Mouse (Mus musculus) common myeloid progenitor, adult 5-6 weeks (primary cell): ENCODE measurements around the gene Cilp2. TPM values are rescaled to one million over a fixed set of nuclear protein-coding genes. Genes with fewer than 3 reads are reported as not detected.
A peak's percentile ranks its signal among the peaks of the same experiment; 100 is the strongest.

Source experiments
- ATAC-seq: replicated peaks from 2 replicates; pipeline ENCODE4 v1.8.0; 2016; ENCODE audit warnings: low read depth, mild to moderate bottlenecking, moderate TSS enrichment, inconsistent platforms; ENCODE audit not compliant: poor library complexity, severe bottlenecking
- total RNA-seq: library from RNA; stranded (forward); fragments of 200-1000, 187-1606 nt; gene quantifications from 2 replicates; pipeline ENCODE4 v1.2.3, GENCODE M21; 2017

The Cilp2 gene
- total RNA-seq, 1 experiment from 2014 or later = not detected

DNA sequence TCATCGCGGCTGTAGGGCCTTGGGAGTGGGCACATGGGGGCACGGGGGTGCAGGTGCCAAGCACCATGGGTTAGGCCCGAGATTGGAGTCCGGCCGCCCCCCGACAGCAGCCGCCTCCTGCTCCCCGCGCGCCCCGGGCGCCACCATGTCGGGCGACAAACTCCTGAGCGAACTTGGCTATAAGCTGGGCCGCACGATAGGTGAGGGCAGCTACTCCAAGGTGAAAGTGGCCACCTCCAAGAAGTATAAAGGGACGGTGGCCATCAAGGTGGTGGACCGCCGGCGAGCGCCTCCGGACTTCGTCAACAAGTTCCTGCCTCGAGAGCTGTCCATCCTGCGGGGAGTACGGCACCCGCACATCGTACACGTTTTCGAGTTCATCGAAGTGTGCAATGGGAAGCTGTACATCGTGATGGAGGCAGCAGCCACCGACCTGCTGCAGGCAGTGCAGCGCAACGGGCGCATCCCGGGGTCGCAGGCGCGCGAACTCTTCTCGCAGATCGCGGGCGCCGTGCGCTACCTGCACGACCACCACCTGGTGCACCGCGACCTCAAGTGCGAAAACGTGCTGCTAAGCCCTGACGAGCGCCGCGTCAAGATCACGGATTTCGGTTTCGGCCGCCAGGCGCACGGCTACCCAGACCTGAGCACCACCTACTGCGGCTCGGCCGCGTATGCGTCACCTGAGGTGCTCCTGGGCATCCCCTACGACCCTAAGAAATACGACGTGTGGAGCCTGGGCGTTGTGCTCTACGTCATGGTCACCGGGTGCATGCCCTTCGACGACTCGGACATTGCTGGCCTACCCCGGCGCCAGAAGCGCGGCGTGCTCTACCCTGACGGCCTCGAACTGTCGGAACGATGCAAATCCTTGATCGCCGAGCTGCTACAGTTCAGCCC lies 14.9 kb upstream of the Cilp2 start, which contains the start of the genes Tssk6, Ndufa13 and Yjefn3:
Tssk6 (plus strand) TSS at position 22 of the 900 bp plus-strand sequence.
Ndufa13 (minus strand) TSS at position 396 of the 900 bp plus-strand sequence.
Yjefn3 (minus strand) TSS at position 550 of the 900 bp plus-strand sequence.
- peak; percentile 6 for ATAC-seq

DNA sequence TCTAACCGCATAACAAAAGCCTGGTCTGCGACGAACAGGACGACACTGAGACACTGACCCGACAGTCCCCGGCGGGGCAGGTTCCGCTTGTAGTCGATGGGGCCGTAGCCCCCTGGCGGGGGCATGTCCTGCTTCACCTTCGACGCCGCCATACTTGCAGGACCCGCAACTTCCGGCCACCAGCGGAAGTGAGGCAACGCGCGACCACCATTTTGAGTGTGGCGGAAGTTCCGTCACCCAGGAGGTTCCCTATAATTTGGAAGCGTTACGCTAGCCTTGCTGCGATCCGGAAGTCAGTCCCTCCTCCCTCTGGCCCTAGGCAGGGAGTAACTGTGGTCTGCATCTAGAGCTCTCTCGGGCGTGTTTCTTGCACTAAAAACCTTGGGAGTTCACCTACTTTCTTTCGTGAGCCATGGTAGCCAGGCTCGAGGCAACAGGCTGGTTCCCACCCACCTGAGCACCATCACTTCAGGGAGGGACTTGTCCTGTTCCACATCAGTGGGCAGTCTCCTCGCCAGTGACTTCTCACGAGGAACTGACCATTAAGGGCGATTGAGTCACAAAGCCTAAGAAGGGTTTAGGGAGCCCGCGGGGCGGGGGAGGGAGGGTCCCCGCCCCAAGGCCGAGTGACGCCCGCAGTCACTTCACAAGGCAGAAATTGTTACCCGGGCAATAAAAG lies 14.1 kb upstream of the Cilp2 start:
- peak; percentile 77 for ATAC-seq

DNA sequence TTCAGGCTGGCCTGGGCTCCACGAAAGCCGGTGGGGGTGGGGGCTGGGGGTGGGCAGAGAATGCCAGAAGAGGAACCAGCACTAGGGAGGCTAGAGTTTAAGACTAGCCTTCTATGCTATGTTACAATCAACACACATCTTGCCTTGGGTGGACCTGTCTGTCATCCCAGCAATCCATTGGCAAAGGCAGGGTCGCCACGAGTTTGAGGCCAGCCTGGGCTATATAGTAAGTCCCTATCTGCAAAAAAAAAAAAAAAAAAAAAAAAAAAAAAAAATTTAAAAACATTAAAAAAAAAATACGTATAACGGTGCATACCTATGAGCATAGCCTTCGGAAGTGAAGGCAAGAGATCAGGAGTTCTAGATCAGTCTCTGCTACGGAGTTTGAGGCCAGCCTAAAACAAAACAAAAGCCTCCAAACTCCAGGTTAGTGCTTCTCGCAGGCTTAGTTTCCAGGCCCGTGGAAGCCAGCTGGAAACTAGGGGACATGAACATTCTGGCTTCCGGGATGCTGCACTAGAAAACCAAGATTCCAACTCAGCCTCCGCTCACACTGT lies 13.5 kb upstream of the Cilp2 start:
- ATAC-seq = no peak

DNA sequence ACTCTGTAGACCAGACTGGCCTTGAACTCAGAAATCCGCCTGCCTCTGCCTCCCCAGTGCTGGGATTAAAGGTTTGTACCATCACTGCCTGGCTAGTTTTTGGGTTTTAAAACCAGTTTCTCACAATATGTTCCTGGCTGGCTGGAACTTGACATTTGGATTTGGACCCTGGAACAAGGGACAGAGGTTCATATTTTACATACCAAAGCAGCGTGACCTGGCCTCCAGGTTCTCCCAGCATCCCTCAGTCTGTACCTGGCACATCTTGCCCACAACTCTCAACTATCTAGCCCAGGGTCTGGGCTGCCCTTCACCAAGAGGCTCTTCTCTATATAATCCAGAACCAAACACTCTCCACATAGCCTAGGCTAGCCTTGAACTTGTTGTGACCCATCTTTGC lies 12.4 kb upstream of the Cilp2 start:
- ATAC-seq = no peak

DNA sequence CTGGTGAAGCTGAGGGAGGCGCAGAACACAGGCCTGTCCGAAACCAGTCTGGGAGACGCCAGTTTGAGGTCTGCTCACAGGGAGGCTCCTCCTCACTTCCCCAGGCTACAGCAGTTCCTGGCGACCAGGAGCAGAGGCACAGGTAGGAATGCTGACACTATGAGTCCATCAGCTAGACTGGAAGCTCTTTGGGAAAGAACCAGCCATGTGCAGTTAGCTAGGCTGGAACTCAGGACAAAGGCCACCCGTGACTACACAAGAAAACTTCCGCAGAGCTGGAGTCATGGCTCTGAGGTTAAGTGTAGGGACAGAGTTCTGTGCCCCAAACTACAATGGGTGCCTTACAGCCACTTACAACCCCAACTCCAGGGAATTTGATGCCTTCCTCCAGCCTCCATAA lies 10.4 kb upstream of the Cilp2 start:
- ATAC-seq = no peak

DNA sequence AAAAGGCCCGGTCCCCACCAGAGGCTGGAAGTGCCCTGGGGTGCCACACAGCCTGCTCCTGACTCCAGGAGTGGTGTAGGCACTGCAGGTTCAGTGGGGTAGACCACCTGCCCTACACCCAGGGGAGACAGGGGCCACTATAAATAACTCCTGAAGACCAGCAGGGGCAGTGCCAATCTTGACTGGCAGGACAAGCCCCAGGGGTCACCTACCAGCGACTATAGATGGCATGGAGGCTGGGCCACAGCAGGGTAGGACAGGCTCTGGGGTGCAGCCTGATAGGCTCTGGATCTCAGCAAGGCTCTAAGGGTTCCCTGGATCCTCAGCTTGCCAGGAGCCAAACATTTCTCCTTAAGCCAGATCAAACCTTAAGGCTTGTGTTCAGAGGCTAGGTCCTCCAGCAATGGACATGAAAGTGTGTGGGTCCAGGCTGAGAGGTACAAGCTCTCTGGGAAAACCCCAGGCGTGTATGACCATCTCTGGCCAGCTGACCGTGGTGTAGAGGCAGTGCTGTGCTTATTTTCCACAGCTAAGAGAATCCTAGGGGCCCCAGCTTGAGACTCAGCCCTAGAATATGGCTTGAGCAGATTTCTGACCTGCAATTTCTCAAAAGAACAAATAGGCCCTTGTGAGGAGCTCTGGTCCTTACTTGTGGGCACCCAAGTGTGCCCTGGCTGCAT lies 8.4 kb upstream of the Cilp2 start:
- ATAC-seq = no peak

DNA sequence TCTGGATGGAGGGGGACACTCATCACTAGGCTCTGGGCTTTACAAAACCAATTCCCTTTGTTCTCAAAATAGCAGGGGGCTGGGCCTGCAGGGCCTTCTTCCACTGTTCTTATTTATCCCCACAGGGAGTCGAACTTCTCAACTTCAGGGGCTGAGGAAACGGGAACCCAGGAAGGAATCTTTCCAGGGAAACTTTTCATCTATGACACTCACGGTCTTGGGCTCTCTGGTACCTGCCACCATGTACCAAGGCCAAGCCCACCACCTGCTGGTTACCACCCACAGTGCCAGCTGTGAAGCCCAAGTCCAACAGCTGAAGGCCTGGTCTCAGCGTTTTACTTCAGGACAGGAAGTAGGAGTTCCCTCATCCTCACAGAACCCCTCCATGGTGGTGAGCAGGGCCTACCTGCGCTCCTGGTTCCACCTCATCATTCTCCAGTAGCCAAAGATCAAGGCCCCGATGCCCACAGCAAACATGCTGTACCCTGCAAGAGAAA lies 7.4 kb upstream of the Cilp2 start:
- ATAC-seq = no peak

DNA sequence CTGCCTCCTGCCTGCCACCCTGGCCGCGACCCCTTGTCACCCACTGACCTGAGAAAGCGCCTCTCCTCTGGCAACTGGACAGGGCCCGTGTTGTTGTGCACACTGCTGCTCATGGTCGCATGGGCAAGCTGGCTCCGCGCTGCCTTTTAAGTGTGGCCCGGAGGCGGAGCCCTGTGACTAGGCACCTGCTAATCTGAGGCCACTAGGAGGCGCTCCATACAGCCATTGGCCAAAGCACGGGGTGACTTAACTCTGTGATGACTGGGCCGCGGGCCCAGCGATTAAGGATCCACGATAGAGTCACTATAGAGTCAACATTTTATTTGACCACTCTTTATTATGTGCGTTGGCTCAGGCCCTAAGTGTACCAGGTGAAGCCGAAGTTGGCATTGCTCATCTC lies 6.4 kb upstream of the Cilp2 start:
- peak; percentile 35; the same call in 1 of the 2 replicates for ATAC-seq

DNA sequence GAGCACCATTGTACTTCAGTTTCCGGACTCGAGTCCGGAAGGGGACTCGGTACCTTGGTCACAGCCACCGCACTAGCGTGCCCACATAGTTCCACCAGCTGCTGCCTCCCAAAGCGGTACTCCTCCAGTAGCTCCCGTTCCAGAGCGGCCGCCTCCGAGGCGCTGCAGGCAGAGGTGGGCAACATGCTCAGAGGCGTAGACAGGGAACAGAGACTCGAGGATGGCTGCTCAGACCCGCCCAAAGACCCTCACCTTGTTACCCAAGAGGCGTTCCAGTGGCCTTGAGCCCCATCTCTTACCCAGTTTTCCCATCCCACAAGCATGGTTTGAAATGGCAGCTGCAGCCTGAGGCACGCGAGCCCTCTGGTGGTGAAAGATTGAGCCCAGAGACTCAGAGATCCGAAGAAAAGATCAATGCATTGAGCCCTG lies 3.3 kb upstream of the Cilp2 start:
- ATAC-seq = no peak

DNA sequence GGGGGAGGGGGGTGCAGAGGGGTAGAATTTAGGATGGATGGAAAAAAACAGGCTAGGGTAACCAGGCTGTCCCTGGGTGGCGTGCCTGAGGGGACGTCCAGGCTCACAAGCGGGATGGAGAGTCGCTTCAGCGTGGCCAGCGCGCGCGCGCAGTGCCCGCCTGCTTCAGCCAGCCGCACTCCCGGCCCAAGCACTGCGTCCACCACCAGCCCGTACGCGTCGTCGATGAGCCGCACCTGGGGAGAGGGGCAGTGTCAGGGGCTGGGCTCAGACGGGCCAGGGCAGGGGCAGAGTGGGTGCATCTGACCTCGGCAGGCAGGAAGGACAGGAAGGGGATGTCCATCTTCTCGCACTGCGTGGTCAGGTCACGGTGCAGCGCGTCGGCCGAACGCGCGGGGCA lies 1.4 kb upstream of the Cilp2 start:
- ATAC-seq = no peak

DNA sequence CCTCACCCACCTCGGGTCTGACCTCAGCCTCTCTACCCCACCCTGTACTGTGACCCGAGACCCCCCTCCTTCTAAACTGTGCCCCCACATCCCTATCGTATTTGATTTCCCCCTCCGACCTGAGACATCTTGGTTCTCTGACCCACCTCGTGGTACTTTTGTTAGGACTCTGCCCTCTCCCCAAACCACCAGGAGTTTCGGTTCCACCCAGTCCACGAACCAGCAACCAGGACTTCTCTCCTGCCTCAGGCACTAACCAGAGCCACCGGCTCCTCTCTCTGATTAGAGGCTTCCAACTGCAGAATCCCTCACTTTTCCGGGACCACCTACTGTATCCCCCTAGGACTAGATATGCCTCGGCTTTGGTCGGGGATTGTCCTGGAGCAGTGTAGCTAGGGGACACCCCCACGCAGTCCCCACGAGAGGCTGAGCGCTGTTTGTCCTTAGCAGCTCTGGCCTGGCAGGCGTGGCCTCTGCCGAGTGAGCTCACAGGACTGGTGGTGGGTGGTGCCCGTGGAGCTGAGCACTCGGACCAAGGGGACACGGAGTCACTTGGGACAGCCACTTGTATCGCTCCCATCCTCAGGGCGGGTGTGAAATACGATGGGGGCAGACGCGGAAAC lies 868 bp upstream of the Cilp2 start:
- peak; percentile 15; the same call in 1 of the 2 replicates for ATAC-seq

DNA sequence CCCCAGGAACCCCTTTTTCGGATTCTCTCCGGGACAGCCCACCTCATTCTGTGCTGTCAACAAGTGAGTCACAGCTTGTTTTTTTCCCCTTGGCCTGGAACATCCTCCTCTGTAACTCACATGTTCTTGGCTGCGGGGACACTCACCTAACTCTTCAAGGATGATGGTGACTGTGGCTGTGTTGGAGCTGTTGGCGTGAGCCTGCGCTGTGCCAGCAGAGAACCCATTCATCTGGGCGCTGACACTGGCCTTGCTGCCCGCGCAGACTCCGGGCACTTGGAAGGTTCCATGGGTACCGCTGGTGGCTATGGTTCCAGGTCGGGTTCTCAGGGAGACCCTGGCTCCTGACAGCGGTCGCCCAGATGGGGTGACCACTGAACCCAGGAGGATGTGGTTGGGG lies 3.3 kb downstream of the Cilp2 start:
- ATAC-seq = no peak

DNA sequence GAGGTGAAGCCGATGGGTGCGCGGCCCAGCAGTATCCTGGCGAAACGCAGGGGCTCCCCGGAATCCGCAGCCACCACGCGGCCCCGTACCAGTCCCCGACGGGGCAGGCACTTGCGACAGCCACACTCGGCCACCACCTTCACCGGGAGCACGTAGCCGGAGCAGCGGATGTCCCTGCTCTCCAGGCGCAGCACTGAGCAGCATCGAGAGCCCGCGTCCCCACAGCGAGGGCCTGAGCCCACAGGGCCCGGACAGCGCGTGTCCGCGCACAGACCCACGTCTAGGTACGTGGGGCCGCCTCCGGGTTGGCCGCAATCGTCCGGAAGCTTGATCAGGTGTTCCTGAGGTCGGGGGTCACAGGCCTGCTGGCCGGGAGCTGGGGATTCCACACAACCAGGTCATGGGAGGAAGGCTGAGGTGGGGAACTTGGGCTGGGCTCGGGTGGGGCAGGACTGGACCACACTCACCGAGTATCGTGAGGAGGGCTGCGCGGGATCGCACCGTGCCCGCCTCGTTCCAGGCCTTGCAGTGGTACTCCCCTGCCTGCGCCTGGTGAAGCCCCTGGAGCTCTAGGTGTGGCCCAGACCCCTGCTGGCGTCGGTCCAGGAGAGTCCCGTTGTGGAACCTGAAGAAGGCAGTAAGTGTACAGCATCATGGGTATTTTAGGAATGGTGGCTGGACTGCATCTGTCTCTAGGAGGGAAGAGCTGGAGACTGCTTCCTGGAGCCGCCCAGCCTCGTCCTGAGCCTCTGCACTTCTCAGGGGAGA lies 4.5 kb downstream of the Cilp2 start:
- no peak for ATAC-seq

DNA sequence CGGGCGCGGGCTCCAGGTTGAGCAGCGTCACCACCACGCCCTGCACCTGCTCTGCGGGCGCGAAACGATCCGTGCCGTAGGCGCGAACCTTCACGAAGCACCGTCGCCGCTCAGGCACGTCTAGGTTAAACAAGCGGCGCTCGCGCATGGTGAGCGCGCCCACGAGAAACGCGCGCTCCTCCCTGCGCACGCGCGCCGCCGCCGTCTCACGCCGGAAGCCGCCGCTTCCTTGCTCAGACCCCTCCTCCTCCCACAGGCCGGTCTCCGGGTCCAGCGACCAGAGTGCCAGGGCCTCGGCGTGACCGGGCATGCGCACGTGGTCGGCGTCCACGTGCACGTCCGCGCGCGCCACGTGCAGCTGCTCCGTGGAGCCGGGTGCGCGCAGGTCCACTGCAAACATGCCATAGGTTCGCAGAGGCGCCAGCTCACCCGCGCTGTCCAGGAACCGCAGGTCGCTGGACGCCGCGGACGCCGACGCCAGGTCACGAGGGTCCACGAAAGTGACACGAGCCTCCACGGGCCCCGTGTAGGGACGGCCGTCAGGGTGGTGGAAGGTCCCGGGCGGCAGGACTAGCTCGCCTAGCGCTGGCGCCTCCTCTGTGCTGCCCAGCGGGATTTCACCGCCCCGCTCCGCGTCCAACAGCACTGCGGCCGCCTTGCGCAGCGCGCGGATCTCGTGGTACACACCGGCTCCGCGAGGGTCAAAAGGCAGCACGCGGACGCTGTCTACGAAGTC lies 5.3 kb downstream of the Cilp2 start:
- ATAC-seq = no peak

DNA sequence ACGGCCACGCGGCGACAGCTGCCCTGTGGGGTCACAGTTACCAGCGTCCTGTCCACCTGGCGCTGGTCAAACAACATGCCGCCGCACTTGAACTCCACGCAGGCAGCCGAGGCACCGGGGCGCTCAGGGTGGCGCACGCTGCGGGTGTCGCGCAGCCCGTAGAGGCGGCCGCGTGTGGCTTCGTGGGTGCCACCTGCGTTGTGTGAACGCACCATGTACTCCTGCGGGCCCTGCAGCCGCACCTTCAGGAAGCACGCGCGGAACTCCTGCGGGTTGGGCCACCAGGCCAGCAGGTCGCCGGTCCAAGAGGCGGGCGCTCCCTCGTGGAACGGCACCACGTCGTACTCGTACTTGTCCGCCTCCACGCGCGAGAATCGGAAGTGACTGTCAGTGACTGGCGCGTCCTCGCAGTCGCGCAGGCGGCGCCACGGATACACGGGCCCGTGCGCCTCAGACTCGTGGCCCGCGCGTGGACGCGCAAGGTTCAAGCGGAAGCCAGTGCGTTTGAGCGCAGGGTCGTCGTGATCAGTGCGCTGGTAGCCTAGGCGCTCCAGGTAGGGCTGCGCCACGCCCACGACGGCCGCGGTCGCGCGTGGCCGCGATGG lies 6.1 kb downstream of the Cilp2 start:
- ATAC-seq = no peak

DNA sequence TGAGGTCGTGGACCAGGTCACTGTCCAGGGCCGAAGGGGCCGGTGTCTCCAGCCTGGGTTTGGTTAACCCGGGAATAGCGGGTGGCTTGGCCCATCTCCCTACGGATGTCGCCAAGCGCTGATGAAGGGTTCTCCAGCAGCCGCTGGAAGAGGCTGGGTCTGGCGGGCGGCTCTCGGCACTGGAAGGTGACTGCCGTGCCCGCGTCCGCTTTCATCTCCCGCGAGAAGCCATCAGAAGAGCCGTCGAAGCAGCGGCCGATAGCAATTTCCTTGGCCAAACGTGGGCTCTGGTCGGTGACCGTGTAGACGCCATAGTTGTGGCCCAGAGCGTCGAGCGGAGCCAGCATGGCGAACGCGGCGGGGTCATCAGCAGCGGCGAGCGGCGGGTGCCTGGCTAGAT lies 6.6 kb downstream of the Cilp2 start:
- no peak for ATAC-seq

DNA sequence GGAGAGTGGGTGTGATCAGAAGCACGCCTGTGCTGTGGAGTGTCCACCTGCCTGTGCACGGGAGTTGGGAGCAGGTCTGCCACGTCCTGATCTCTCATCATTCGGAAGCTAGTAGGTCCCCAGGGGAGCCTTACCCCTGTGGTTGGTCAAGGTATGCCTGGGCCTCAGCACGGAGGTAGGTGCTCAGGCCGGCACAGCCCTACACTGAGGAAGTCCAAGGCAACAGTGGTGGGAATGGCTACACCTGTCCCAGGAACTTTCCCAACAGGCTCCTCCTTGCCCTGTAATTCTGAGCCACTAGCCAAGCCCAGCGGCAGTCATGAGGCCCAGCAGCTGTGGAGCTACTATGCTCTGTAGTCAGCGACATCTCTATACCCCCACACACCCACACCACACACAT lies 7.8 kb downstream of the Cilp2 start:
- no peak for ATAC-seq

DNA sequence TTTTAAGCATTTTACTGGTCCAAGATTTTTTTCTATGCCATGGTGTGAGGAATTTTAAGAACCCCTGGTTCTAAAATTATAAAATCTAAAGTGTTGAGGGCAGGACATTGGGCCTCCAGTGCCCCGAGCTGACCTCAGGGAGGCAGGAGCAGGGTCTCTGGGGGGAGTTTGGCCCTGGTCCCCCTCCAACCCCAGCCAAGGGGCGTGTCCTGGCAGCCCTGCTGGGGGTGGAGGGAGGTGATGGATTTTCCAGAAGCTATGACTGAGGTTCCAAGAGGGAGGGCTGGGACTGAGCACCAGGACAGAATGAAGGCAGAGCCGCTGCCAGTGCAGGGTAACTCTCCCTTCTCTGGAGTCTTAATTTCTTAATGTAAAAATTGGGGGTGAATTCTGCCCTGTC lies 9.5 kb downstream of the Cilp2 start:
- ATAC-seq = no peak
